Mouse (Mus musculus) ES-Bruce4 (cell line): ENCODE measurements around the gene Prex1.

ENCODE experiments used
- CTCF ChIP-seq: IDR thresholded peaks from one replicate; pipeline ENCODE4 v1.8.1; 2011; ENCODE audit warnings: low read depth, low read length
- EP300 ChIP-seq: IDR thresholded peaks from 2 replicates; pipeline ENCODE4 v1.6.1; 2011; ENCODE audit warnings: low read depth, low read length; ENCODE audit not compliant: insufficient read depth
- POLR2A ChIP-seq: IDR thresholded peaks from one replicate; pipeline ENCODE4 v1.8.1; 2011; ENCODE audit warnings: low read length; ENCODE audit not compliant: insufficient read depth

DNA sequence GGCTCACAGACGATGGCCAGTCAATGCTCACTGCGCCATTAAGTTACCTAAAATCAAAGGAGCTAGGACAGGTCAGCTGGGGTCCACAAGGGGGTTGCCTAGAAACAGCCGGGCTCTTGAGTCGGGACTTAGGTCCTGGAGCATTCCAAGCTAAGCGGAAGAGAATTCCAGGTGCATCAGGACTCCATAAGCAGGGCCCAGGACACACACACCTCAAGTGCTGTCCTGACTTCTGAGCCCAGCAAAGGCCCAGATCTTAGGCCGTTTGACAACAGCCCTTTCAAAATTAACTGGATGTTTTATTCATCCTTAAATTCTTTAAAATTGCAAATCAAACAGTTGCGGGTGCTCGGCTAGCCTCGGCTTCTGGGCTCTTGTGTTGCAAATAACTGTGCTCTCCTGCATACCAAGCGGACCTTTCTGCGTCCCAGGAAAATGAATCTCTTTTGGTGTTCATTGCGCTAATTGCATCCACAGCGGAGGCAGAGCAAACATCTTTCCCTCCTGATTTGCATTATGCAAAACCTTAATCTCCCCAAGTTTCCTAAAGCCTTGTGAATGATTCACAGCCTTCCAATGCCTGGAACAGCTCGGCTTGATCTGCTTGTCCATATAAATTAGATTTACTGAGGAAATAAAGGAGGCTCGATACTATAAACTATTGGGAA is 161.7 kb downstream of the Prex1 start:
- no peak for TF ChIP-seq EP300
- TF ChIP-seq CTCF: no peak
- TF ChIP-seq POLR2A: no peak
